Mouse (Mus musculus) E14TG2a.4 (cell line): ENCODE results near the gene Gm45062.

ENCODE experiments used
- CTCF ChIP-seq: conservative IDR thresholded peaks from 2 replicates; pipeline ENCODE4 v1.5.1; 2014; ENCODE audit warnings: low read length
- POU5F1 ChIP-seq: IDR thresholded peaks from 2 replicates; pipeline ENCODE4 v1.6.1; 2014; ENCODE audit warnings: low read length, borderline replicate concordance

DNA sequence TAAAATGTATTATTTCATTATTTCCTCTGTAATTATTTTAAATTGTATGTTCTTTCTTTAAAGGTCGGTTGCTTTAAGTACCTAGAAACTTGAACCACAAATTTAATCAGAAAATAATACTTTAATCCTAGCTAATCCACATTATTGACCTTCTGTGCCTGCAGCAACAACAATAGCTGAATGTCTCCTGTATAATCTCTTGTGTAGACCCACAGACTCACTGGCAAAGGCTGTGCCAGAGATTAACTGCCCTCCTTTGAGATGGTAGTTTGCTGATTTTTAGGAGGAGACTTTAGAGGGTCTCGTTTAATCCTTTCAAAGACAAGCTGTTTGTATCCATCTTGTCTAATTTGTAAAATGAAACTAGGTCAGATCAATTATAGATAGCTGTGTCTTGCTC lies 99.5 kb downstream of the Gm45062 start:
- TF ChIP-seq CTCF (no peak), POU5F1 (no peak)
